Mouse (Mus musculus): ENCODE measurements around the gene Slc5a12. TPM values are rescaled to one million over a fixed set of nuclear protein-coding genes. Genes with fewer than 3 reads are reported as not detected.

Gene Slc5a12
- total RNA-seq (2014; rRNA removed) = 0.28 TPM in 1 of 2 replicates, not detected in the other
- not detected in 2 replicates for polyA plus RNA-seq (2015; fragmentation: Nextera tagmentation; extraction: Ambion mirVana)

DNA sequence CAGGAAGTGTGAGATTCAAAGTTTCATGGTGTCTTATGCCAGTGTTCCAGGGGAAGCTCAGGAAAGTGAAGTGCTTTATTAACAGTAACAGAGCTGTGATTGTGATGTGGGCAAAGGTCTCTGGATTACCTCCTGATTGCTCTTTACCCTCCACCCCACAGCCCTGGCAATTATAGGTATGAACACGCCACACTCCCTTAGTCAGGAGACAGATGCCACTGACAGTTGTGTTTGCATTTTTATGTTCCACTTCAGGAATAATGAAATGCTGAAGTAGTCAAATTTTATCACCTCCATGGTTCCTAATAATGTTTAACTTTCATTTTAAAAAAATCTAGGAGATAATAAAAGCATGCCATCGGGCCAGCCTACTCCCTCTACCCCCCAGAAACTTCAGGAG is at the start of gene Slc5a12:
Gene Slc5a12, plus strand, starts transcription at position 367 of the 400 bp plus-strand sequence.
- Histone ChIP-seq H3K4me2 (ENCODE audit: low read depth, low read length, poor library complexity, severe bottlenecking) (no peak within 1 kb of the TSS), H3K9me3 (ENCODE audit: low read length) (no peaks in the 10 kb centered on the region), H3K36me3 (ENCODE audit: insufficient read depth, low read length) (no peaks in the 10 kb centered on the region), H3K4me3 (ENCODE audit: low read depth, low read length) (no peak within 1 kb of the TSS), H3K27ac (ENCODE audit: low read depth, low read length) (no peak within 1 kb of the TSS), H3K27me3 (ENCODE audit: insufficient read depth, low read length) (no peaks in the 10 kb centered on the region), H3K9ac (replicated peaks; ENCODE audit: low read length, poor library complexity, severe bottlenecking) (no peak within 1 kb of the TSS), H3K4me1 (ENCODE audit: insufficient read depth, low read length) (no peaks in the 10 kb centered on the region)
- TF ChIP-seq CTCF (IDR thresholded peaks at IDR 0.05) = no peak
- ATAC-seq (ENCODE audit: low FRiP score) (no peak), DNase-seq (ENCODE audit: low spot score) (no peak)
- WGBS = 81% methylated on average over 2 of the region's 2 CpGs

DNA sequence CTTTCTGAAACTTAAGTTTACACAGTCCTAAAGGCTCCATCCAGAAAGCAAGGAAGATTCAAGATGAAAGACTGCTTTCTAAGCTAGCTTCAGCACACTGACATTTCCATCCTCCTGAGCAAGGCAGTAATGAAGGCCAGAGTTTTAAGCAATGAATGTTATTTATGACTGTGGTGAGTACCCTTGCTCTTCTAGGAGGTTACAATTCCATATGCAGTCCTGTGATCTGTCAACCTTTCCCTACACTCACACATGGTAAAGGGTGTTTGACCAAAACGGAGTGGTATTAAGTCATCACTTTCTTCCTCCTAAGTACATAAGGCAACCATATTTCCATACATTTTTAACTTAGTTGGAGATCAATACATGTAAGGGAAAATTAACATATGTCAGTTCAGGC is 41.0 kb upstream of the Slc5a12 start:
- Histone ChIP-seq H3K9ac (replicated peaks; ENCODE audit: low read length, poor library complexity, severe bottlenecking) (no peak overlapping the region), H3K27me3 (ENCODE audit: insufficient read depth, low read length) (no peaks in the 10 kb centered on the region), H3K27ac (ENCODE audit: low read depth, low read length) (no peak overlapping the region), H3K9me3 (ENCODE audit: low read length) (no peaks in the 10 kb centered on the region), H3K4me3 (ENCODE audit: low read depth, low read length) (no peak overlapping the region), H3K36me3 (ENCODE audit: insufficient read depth, low read length) (no peaks in the 10 kb centered on the region), H3K4me2 (ENCODE audit: low read depth, low read length, poor library complexity, severe bottlenecking) (no peak overlapping the region), H3K4me1 (ENCODE audit: insufficient read depth, low read length) (no peaks in the 10 kb centered on the region)
- TF ChIP-seq CTCF (IDR thresholded peaks at IDR 0.05) = no peak
- ATAC-seq (ENCODE audit: low FRiP score) = no peak
- no peak for DNase-seq (ENCODE audit: low spot score)
- 87% methylated on average over 1 of the region's 1 CpGs for WGBS

DNA sequence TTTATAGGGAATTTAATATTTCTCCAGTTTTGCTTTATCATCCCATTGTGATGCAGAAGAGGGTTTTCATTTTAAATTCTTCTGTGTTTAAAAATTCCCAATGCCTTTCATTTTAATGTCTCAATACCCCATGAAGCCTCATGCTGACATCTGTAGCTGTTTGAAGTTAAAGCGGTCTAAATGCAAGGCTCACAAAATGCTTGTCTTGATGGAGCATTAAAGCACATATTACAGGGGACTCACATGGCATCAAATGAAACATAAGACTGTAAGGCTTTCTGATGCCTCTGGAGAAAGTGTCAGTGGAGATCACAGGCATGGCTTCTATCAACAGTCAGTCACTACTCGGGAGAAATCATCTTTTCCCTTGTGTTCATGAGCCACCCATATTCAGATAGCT is 34.5 kb upstream of the Slc5a12 start:
- no peak overlapping the region for H3K9ac ChIP-seq (replicated peaks; ENCODE audit: low read length, poor library complexity, severe bottlenecking)
- H3K9me3 ChIP-seq (ENCODE audit: low read length) = no peaks in the 10 kb centered on the region
- H3K36me3 ChIP-seq (ENCODE audit: insufficient read depth, low read length) = no peaks in the 10 kb centered on the region
- DNase-seq (ENCODE audit: low spot score) = no peak
- no peaks in the 10 kb centered on the region for H3K27me3 ChIP-seq (ENCODE audit: insufficient read depth, low read length)
- H3K4me2 ChIP-seq (ENCODE audit: low read depth, low read length, poor library complexity, severe bottlenecking) = no peak overlapping the region
- no peak for ATAC-seq (ENCODE audit: low FRiP score)
- no peaks in the 10 kb centered on the region for H3K4me1 ChIP-seq (ENCODE audit: insufficient read depth, low read length)
- TF ChIP-seq CTCF (IDR thresholded peaks at IDR 0.05) = no peak
- no peak overlapping the region for H3K4me3 ChIP-seq (ENCODE audit: low read depth, low read length)
- H3K27ac ChIP-seq (ENCODE audit: low read depth, low read length) = no peak overlapping the region
- WGBS = 36% methylated on average over 2 of the region's 2 CpGs

DNA sequence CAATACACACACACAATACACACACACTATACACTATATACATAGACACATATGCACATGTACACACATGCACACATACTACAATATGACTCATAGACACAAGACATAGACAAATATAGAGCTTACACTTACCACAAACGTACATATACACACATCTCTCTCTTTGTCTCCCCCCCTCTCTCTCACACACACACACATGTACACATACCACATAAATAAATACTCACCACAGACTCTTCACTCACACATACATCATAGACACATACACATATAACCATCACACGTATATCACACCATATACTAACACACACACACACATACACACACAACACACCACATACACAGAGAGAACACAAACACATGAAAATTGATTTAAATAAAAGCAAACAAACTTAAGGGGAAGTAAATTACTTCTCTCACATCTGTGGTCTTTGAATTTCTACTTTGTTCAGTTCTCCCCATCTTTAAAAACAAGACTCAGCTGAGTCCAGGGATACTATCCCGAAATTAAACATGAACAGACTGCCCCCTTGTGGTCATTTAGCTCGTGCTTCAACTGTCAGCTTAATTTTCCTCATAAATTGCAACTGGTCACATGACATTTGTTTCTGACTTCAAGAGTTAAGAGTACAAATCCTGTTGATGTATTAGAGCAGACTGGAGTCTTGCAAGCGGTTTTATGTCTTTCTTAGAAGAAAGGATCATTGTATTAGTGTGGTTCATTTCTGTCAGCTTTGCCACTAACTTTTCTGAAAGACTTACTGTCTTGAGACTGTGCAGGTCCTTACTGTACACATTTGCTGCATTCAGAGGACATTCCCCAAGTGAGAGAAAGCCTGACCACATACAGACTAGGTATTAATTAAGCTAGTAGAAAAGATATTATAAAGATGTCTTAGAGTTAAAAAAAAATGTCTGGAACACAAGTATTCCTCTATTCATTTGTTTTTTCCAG is 32.1 kb upstream of the Slc5a12 start:
- DNase-seq (ENCODE audit: low spot score) = peak; percentile 93
- peak; percentile 88 for TF ChIP-seq CTCF (IDR thresholded peaks at IDR 0.05)
- no peaks in the 10 kb centered on the region for H3K27me3 ChIP-seq (ENCODE audit: insufficient read depth, low read length)
- no peaks in the 10 kb centered on the region for H3K9me3 ChIP-seq (ENCODE audit: low read length)
- ATAC-seq (ENCODE audit: low FRiP score) = peak; percentile 79
- no peak overlapping the region for H3K27ac ChIP-seq (ENCODE audit: low read depth, low read length)
- no peaks in the 10 kb centered on the region for H3K36me3 ChIP-seq (ENCODE audit: insufficient read depth, low read length)
- no peak overlapping the region for H3K9ac ChIP-seq (replicated peaks; ENCODE audit: low read length, poor library complexity, severe bottlenecking)
- H3K4me3 ChIP-seq (ENCODE audit: low read depth, low read length) = no peak overlapping the region
- 38% methylated on average over 5 of the region's 5 CpGs for WGBS
- no peak overlapping the region for H3K4me2 ChIP-seq (ENCODE audit: low read depth, low read length, poor library complexity, severe bottlenecking)
- H3K4me1 ChIP-seq (ENCODE audit: insufficient read depth, low read length) = no peaks in the 10 kb centered on the region

DNA sequence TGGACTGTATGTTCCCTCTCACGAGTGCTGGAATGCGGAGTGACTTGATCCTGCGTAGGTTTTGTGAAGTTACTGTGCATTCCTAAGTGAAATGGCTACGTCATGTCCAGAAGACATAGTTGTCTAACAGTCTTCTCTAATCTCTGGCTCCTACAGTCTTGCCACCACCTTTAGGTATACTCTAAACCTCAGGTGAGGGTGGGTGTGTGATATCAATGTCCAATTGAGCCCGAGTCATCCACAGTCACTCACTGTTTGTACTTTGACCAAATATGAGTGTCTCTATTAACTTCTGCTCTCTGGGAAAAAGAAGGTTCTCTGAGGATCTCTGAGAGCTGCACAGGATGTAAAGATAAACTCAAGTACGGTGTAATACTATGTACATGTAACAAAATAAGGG is 10.4 kb upstream of the Slc5a12 start:
- Histone ChIP-seq H3K4me2 (ENCODE audit: low read depth, low read length, poor library complexity, severe bottlenecking) (no peak overlapping the region), H3K4me3 (ENCODE audit: low read depth, low read length) (no peak overlapping the region), H3K27me3 (ENCODE audit: insufficient read depth, low read length) (no peaks in the 10 kb centered on the region), H3K27ac (ENCODE audit: low read depth, low read length) (no peak overlapping the region), H3K9ac (replicated peaks; ENCODE audit: low read length, poor library complexity, severe bottlenecking) (no peak overlapping the region), H3K9me3 (ENCODE audit: low read length) (no peaks in the 10 kb centered on the region), H3K4me1 (ENCODE audit: insufficient read depth, low read length) (no peaks in the 10 kb centered on the region), H3K36me3 (ENCODE audit: insufficient read depth, low read length) (no peaks in the 10 kb centered on the region)
- no peak for TF ChIP-seq CTCF (IDR thresholded peaks at IDR 0.05)
- DNase-seq (ENCODE audit: low spot score) = no peak
- ATAC-seq (ENCODE audit: low FRiP score) = no peak
- 91% methylated on average over 6 of the region's 6 CpGs for WGBS

DNA sequence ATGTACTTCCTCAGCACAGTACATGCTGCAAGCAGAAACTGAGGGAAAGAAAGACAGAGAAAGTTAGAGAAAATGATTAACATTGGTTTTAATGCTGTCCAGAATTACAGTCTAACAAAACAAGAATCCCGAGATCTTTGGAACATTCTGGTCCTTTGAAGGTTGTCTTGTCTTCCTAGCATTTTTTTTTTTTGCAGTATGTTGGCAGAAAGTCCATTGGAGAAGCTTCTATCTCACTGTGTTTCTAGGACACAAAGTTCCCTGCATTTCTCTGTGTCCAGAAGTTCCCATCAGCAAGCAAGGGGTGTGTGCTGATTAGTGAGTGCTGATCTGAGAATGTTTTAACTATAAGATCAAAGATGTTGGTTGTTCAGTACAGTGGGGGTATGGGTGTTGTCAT is 7.1 kb upstream of the Slc5a12 start:
- 81% methylated on average over 1 of the region's 1 CpGs for WGBS
- no peak overlapping the region for H3K4me3 ChIP-seq (ENCODE audit: low read depth, low read length)

More for the DNA sequence above, 7.1 kb upstream of the Slc5a12 start:
- Histone ChIP-seq H3K27ac (ENCODE audit: low read depth, low read length) (no peak overlapping the region), H3K4me2 (ENCODE audit: low read depth, low read length, poor library complexity, severe bottlenecking) (no peak overlapping the region), H3K9me3 (ENCODE audit: low read length) (no peaks in the 10 kb centered on the region), H3K9ac (replicated peaks; ENCODE audit: low read length, poor library complexity, severe bottlenecking) (no peak overlapping the region), H3K4me1 (ENCODE audit: insufficient read depth, low read length) (no peaks in the 10 kb centered on the region), H3K36me3 (ENCODE audit: insufficient read depth, low read length) (no peaks in the 10 kb centered on the region), H3K27me3 (ENCODE audit: insufficient read depth, low read length) (no peaks in the 10 kb centered on the region)
- DNase-seq (ENCODE audit: low spot score) = no peak
- TF ChIP-seq CTCF (IDR thresholded peaks at IDR 0.05) = no peak
- ATAC-seq (ENCODE audit: low FRiP score) = no peak
